Mouse (Mus musculus): ENCODE results near the gene Ppp1r16b. TPM values are rescaled to one million over a fixed set of nuclear protein-coding genes. Genes with fewer than 3 reads are reported as not detected.

Ppp1r16b gene
- total and polyA plus RNA-seq, 3 experiments, result under 0.01 to 0.67 TPM; not detected in 1

DNA sequence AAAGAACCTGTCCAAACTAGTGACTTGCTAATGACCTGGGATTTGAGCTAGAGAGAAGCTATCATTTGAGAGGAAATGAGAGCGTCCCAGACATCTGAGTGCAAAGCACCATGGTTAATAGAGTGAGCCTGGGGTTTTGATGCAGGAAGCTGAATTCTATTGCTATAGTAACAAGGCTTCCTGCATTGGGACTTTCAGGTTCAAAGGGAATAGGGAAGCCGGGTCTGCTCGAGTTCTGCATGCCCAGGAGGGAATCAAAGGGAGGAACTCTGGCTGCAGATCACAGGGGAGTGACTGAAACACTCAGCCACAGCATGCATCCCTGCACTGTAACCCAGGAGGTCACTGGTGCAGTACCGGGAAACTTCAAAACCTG is 17.8 kb downstream of the Ppp1r16b start:
- Histone ChIP-seq H3K36me3 (ENCODE audit: control insufficient read depth in 1 of 2, insufficient read depth in 2 of 2, low read length in 2 of 2) (no peaks in the 10 kb centered on the region), H3K9ac (ENCODE audit: control insufficient read depth, low read depth, low read length, poor library complexity, severe bottlenecking) (no peak overlapping the region), H3K79me2 (ENCODE audit: control insufficient read depth, insufficient read depth, low read length, poor library complexity) (no peaks in the 10 kb centered on the region), H3K27ac (ENCODE audit: control insufficient read depth, low read depth, low read length) (no peak overlapping the region), H3K27me3 (ENCODE audit: control insufficient read depth in 1 of 2, insufficient read depth in 2 of 2, low read length in 2 of 2) (peaks cover 0 to 1% of the 10 kb centered on the region in 2 experiments; a peak in 1 of 4 replicates), H3K4me3 (ENCODE audit: control insufficient read depth in 1 of 2, insufficient read depth in 1 of 2, low read depth in 2 of 2, low read length in 2 of 2) (no peak overlapping the region), H3K4me1 (ENCODE audit: control insufficient read depth in 1 of 2, insufficient read depth in 2 of 2, low read length in 2 of 2) (no peaks in the 10 kb centered on the region), H3K9me3 (replicated peaks; ENCODE audit: insufficient read depth, low read length) (no peaks in the 10 kb centered on the region)
- DNase-seq (ENCODE audit: low read depth, low spot score), result no peak
- no peak for TF ChIP-seq MXI1 (IDR thresholded peaks at IDR 0.05; ENCODE audit: low read depth, low read length)
- no peak for TF ChIP-seq CHD1 (IDR thresholded peaks at IDR 0.05; ENCODE audit: low read depth, low read length)
- no peak for TF ChIP-seq NRF1 (IDR thresholded peaks at IDR 0.05; ENCODE audit: insufficient read depth, low read depth, low read length, poor library complexity, severe bottlenecking)
- no peak for TF ChIP-seq GATA1 (IDR thresholded peaks at IDR 0.05; ENCODE audit: low read depth, low read length)
- no peak for TF ChIP-seq POLR2AphosphoS5 (IDR thresholded peaks at IDR 0.05; ENCODE audit: borderline replicate concordance, low read depth, low read length)
- TF ChIP-seq ZMIZ1 (IDR thresholded peaks at IDR 0.05; ENCODE audit: low read depth, low read length), result no peak
- no peak for TF ChIP-seq MYC (IDR thresholded peaks at IDR 0.05; ENCODE audit: low read depth, low read length)
- no peak for TF ChIP-seq HCFC1 (IDR thresholded peaks at IDR 0.05; ENCODE audit: low read depth, low read length)
- no peak for TF ChIP-seq TAL1 (IDR thresholded peaks at IDR 0.05; ENCODE audit: low read length)
- no peak for TF ChIP-seq MYB (IDR thresholded peaks at IDR 0.05; ENCODE audit: low read depth, low read length)
- TF ChIP-seq TCF12 (IDR thresholded peaks at IDR 0.05; ENCODE audit: low read depth, low read length), result no peak
- no peak for TF ChIP-seq ELF1 (IDR thresholded peaks at IDR 0.05; ENCODE audit: low read depth, low read length)

DNA sequence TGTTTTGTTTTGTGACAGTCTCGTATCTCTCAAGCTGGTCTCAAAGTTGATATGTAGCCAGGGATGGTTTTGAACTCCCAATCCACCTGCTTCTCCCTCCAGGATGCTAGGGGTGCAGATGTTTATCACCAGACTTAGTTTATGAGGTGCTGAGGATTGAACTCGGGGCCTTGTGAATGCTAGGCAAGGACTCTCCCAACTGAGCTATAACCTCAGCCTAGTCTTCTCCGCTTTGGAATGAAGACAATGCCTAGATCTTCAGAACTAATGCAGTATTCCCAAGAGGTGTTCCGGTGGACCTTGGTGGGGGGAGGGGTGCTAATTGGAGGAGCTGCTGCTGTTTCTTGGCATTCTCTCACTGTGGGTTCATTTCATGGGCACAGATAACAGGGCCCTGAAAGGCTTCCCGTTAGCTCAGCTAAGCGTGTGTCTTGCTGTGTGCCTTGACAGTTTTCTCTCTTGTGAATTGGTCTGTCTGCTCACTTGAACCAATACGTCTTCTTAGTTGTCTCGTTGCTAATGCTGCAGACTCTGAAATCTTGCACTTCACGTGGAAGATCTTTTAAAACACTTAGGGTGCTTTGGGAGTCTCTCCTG is 19.1 kb downstream of the Ppp1r16b start:
- TF ChIP-seq POLR2AphosphoS2 (IDR thresholded peaks at IDR 0.05; ENCODE audit: low read length), result no peak
- TF ChIP-seq SIN3A (IDR thresholded peaks at IDR 0.05; ENCODE audit: low read length), result no peak
- no peak for TF ChIP-seq ELF1 (IDR thresholded peaks at IDR 0.05; ENCODE audit: low read depth, low read length)
- no peak for TF ChIP-seq USF1 (IDR thresholded peaks at IDR 0.05; ENCODE audit: low read depth, low read length)
- TF ChIP-seq MYC (IDR thresholded peaks at IDR 0.05; ENCODE audit: low read depth, low read length), result no peak
- TF ChIP-seq USF2 (IDR thresholded peaks at IDR 0.05; ENCODE audit: borderline replicate concordance in 1 of 2, insufficient read depth in 1 of 2, low read depth in 1 of 2, low read length in 2 of 2), result no peak
- no peak for TF ChIP-seq MAX (IDR thresholded peaks at IDR 0.05; ENCODE audit: low read length)
- TF ChIP-seq ZKSCAN1 (IDR thresholded peaks at IDR 0.05; ENCODE audit: low read depth, low read length), result no peak
- no peak for TF ChIP-seq E2F4 (IDR thresholded peaks at IDR 0.05; ENCODE audit: borderline replicate concordance, low read depth, low read length)
- no peak for TF ChIP-seq RAD21 (IDR thresholded peaks at IDR 0.05; ENCODE audit: low read depth, low read length)
- TF ChIP-seq ETS1 (IDR thresholded peaks at IDR 0.05; ENCODE audit: low read depth, low read length), result no peak
- no peaks in the 10 kb centered on the region for H3K9me3 ChIP-seq (replicated peaks; ENCODE audit: insufficient read depth, low read length)
- H3K27me3 ChIP-seq (ENCODE audit: control insufficient read depth in 1 of 2, insufficient read depth in 2 of 2, low read length in 2 of 2), result peaks cover 0 to 1% of the 10 kb centered on the region in 2 experiments; a peak in 1 of 4 replicates
- DNase-seq (ENCODE audit: low read depth, low spot score), result no peak
- no peaks in the 10 kb centered on the region for H3K79me2 ChIP-seq (ENCODE audit: control insufficient read depth, insufficient read depth, low read length, poor library complexity)
- no peak overlapping the region for H3K4me3 ChIP-seq (ENCODE audit: control insufficient read depth in 1 of 2, insufficient read depth in 1 of 2, low read depth in 2 of 2, low read length in 2 of 2)
- H3K9ac ChIP-seq (ENCODE audit: control insufficient read depth, low read depth, low read length, poor library complexity, severe bottlenecking), result no peak overlapping the region
- H3K4me1 ChIP-seq (ENCODE audit: control insufficient read depth in 1 of 2, insufficient read depth in 2 of 2, low read length in 2 of 2), result no peaks in the 10 kb centered on the region
- H3K36me3 ChIP-seq (ENCODE audit: control insufficient read depth in 1 of 2, insufficient read depth in 2 of 2, low read length in 2 of 2), result no peaks in the 10 kb centered on the region
- H3K27ac ChIP-seq (ENCODE audit: control insufficient read depth, low read depth, low read length), result no peak overlapping the region
